Mouse (Mus musculus) adipose tissue, adult 10 weeks (tissue): Measurements from ENCODE around the gene Tbcd. TPM values are rescaled to one million over a fixed set of nuclear protein-coding genes. Genes with fewer than 3 reads are reported as not detected.

ENCODE experiments used
- polyA plus RNA-seq: library from polyadenylated mRNA; stranded (reverse); fragments of 350-450 nt; fragmentation: Illumina TruSeq; extraction: RNeasy Lipid Tissue Mini Kit (QIAGEN cat#74804); gene quantifications from one replicate; pipeline ENCODE4 v1.2.3, GENCODE M21; 2014; ENCODE audit warnings: low read depth, low replicate concordance

The Tbcd gene
- 49.8 TPM for polyA plus RNA-seq

DNA sequence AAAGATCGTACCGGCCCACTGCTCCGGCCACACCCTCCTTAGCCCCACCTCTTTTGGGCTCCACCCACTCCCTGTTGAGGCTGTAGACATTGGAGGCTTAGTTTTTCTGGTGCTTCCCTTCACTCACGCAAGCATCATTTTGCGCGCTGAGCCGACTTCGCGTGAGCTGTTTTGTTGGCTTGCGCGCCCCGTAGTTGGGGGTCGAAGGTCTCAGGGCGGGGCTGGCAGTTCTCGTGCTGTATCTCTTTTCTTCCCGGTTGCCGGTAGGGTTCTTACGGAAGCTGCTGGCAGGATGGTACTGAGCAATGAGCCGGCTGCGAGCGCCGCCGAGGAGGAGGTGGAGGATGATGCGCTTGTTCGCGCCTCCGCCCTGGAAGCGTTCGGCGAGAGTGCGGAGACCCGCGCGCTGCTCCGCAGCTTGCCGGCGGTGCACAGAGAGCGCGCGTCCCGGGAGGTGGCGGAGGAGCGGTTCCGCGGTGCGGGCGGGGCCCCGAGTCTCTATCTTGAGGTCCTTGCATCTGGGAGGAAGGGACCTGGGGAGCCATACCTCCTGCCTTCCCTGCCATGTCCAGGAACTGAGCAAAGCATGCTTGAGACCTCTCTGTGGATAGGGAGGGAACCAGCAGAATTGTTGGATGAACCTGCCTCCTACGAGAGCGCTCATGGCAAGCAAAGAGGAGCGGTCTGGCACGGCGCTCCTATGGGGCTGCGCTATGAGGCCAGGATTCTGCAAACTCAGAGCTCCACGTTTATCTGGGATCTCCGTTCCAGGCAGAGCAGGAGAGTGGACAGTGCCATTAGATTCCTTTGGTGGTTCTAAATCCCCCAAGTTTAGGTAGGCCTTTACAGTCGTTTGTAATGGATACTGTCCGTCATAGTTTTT lies at the start of gene Tbcd:
Gene Tbcd, plus strand, starts transcription at position 197 of the 883 bp plus-strand sequence.

DNA sequence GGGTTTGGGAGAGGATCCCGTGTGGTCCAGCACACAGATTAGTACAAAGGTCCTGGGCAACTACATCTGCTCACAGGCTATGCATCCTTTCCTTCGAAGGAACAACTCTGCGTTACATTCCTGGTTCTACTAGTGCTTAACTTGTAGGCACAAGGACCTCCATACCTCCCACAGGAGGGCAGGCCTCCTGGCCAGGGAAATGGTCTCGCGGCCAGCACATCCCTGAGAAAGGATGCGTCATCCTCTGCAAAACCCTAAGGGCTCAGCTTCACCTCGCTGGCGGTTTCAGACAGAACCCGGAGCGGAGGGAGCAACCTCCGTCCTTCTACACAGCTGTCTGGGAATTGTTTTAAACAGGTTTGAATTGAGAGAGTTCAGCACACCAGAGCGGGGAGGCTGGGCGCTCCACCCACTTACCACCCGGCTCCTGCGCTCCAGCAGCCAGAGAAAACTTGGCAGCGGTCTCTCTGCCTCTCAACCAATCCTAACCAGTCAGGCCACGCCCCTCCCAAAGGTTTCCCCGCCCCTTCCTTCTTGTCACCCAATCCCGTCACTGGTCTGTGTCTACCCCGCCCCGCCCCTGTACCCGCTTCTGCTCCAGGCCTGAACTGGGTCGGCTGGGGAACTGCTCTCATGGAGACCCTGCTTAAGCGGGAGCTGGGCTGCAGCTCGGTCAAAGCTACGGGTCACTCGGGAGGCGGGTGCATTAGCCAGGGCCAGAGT lies 30.8 kb upstream of the Tbcd start, which contains the start of gene Fn3krp:
Gene Fn3krp, plus strand, starts transcription at position 572 of the 723 bp plus-strand sequence.

DNA sequence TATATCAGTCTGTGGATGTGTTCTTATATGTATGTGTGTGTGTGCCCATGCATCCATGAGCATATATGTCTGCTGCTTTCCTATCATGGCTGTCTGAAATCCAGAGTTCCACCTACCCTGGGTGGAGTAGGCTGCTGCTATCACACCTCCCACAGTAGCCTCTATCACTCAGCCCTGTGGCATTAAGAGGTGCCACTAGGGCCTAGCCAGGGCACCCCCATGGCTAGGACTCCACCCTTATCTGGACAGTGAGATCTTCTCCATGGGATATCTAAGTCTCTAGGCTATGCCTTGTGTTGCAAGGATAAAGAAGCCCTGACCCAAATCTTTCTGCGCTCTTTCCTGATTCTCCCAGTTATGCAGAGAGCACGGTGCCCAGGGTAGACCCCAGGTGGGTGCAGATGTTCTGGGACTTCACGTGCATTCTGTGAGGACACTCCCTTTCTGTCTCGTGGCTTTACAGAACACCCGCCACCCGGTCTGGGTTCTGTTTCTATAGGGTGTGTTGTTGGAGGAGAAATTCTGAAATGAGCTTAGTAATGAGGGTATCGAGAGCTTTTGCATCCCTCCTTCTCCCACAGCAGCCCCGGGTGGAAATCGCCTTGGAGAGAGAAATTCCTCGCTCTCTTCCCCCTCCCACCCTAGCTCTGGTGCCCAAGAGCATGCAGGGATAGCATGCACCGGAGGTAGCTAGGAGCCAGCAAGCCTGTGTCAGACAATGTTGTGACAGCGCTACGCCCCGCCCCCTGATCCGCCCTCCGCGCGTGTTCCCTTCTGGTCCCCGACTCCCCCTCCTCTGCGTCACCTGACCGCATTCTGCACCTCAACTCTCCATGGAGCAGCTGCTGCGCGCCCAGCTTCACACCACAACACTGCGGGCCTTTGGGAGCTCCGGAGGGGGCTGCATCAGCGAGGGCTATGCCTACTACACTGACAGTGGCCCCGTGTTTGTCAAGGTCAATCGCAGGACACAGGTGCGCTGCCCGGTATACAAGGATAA lies 17.3 kb upstream of the Tbcd start, which contains the start of gene Fn3k:
Gene Fn3k, plus strand, starts transcription at position 758 of the 1,000 bp plus-strand sequence.

DNA sequence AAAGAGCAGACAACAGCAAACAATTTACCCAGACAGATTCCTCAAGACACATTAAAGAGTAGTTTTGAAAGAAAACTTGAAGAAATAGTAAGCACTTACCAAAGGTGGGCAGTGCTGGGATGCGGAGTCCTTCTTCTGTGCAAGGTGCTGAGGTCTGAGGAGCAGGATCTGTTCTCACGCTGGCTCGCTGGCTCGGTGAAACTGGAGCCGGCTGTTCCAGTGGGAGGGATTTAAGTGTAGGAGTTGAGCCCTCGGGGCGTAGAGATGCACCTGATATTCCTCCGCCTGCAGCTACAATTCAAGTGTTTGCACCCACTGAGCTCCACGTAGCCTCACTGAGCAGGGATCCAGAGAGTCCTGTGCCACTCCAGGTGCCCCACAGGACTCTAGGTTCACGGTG lies 67.4 kb downstream of the Tbcd start, which contains the start of gene Zfp750:
Gene Zfp750, minus strand, starts transcription at position 203 of the 400 bp plus-strand sequence.

Other genes with a start within 250 kb of the Tbcd start
- 23.5 TPM for gene Hexdc, start 247.5 kb upstream of the Tbcd start, polyA plus RNA-seq
- gene Ogfod3, start 247.2 kb upstream of the Tbcd start, polyA plus RNA-seq, result 35.1 TPM
- 34.5 TPM for gene Cybc1, start 222.6 kb upstream of the Tbcd start, polyA plus RNA-seq
- 16.1 TPM for gene Narf, start 214.7 kb upstream of the Tbcd start, polyA plus RNA-seq
- gene Foxk2, start 192.0 kb upstream of the Tbcd start, polyA plus RNA-seq, result 31.0 TPM
- gene Wdr45b, start 97.5 kb upstream of the Tbcd start, polyA plus RNA-seq, result 39.8 TPM
- gene Rab40b, start 63.7 kb upstream of the Tbcd start, polyA plus RNA-seq, result 10.5 TPM
- gene Fn3krp, start 30.5 kb upstream of the Tbcd start, polyA plus RNA-seq, result 11.6 TPM
- gene Fn3k, start 17.0 kb upstream of the Tbcd start, polyA plus RNA-seq, result 3.0 TPM
- gene Zfp750, start 67.4 kb downstream of the Tbcd start, polyA plus RNA-seq, result 13.6 TPM
- gene B3gntl1, start 221.2 kb downstream of the Tbcd start, polyA plus RNA-seq, result 10.7 TPM
- 37.3 TPM for gene Metrnl, start 249.6 kb downstream of the Tbcd start, polyA plus RNA-seq